Mouse (Mus musculus): ENCODE measurements around the gene Tac2. TPM values are rescaled to one million over a fixed set of nuclear protein-coding genes. Genes with fewer than 3 reads are reported as not detected.

Tac2 gene
- 0.56 and 0.75 TPM in 2 replicates for polyA plus RNA-seq (2015; fragmentation: Nextera tagmentation; extraction: Ambion mirVana)

- Histone ChIP-seq H3K4me3 (replicated peaks) (no peak within 1 kb of the TSS), H3K27ac (replicated peaks) (no peak within 1 kb of the TSS), H3K4me1 (peaks cover 18% of the 10 kb centered on the region), H3K36me3 (no peaks in the 10 kb centered on the region), H3K4me2 (no peak within 1 kb of the TSS), H3K9me3 (replicated peaks) (no peaks in the 10 kb centered on the region), H3K27me3 (replicated peaks) (0 out of 2 replicates have a peak, but pooled peaks cover 8% of the 10 kb centered on the region), H3K9ac (replicated peaks) (no peak within 1 kb of the TSS)
- ATAC-seq (ENCODE audit: low FRiP score), result no peak
- 87% methylated on average over 3 of the region's 3 CpGs for WGBS
Observed at GRCm38 (mm10) chr10:127724178-127724577, at the start of gene Tac2. Gene Tac2 (plus strand): TSS chr10:127724478.

GRCm38 (mm10) chr10:127674794-127675522 lies 49.3 kb upstream of the Tac2 start:
- Histone ChIP-seq H3K4me2 (no peak overlapping the region), H3K4me1 (peaks cover 20% of the 10 kb centered on the region), H3K9ac (replicated peaks) (no peak overlapping the region), H3K27me3 (replicated peaks) (peaks cover 4% of the 10 kb centered on the region; the same call in 1 of the 2 replicates), H3K4me3 (replicated peaks) (no peak overlapping the region), H3K9me3 (replicated peaks) (no peaks in the 10 kb centered on the region), H3K27ac (replicated peaks) (peak overlapping the region; percentile 60; the same call in 1 of the 2 replicates), H3K36me3 (no peaks in the 10 kb centered on the region)
- no peak for ATAC-seq (ENCODE audit: low FRiP score)
- 88% methylated on average over 8 of the region's 8 CpGs for WGBS

- H3K4me1 ChIP-seq, result peaks cover 20% of the 10 kb centered on the region
- H3K9ac ChIP-seq (replicated peaks), result peak overlapping the region; percentile 57
- no peaks in the 10 kb centered on the region for H3K9me3 ChIP-seq (replicated peaks)
- H3K36me3 ChIP-seq, result no peaks in the 10 kb centered on the region
- H3K27ac ChIP-seq (replicated peaks), result peak overlapping the region; percentile 77
- WGBS, result 56% methylated on average over 5 of the region's 5 CpGs
- H3K27me3 ChIP-seq (replicated peaks), result no peaks in the 10 kb centered on the region
- no peak for ATAC-seq (ENCODE audit: low FRiP score)
- H3K4me2 ChIP-seq, result peak overlapping the region; percentile 91
- peak overlapping the region; percentile 60 for H3K4me3 ChIP-seq (replicated peaks)
Observed at GRCm38 (mm10) chr10:127675859-127676398, 48.3 kb upstream of the Tac2 start.

GRCm38 (mm10) chr10:127676691-127677548 lies 47.4 kb upstream of the Tac2 start:
- WGBS, result under 1% methylated on average over 71 of the region's 71 CpGs
- Histone ChIP-seq H3K27me3 (replicated peaks) (no peaks in the 10 kb centered on the region), H3K9me3 (replicated peaks) (no peaks in the 10 kb centered on the region), H3K4me3 (replicated peaks) (peak overlapping the region; percentile 60), H3K27ac (replicated peaks) (peak overlapping the region; percentile 77), H3K9ac (replicated peaks) (peak overlapping the region; percentile 60), H3K4me2 (peak overlapping the region; percentile 91), H3K36me3 (no peaks in the 10 kb centered on the region), H3K4me1 (peaks cover 20% of the 10 kb centered on the region)
- ATAC-seq (ENCODE audit: low FRiP score), result peak; percentile 97

- H3K9ac ChIP-seq (replicated peaks), result peak overlapping the region; percentile 60
- WGBS, result 15% methylated on average over 14 of the region's 14 CpGs
- no peaks in the 10 kb centered on the region for H3K36me3 ChIP-seq
- H3K4me1 ChIP-seq, result peaks cover 20% of the 10 kb centered on the region
- peak overlapping the region; percentile 91 for H3K4me2 ChIP-seq
- no peaks in the 10 kb centered on the region for H3K9me3 ChIP-seq (replicated peaks)
- peak; percentile 9; the same call in 1 of the 2 replicates for ATAC-seq (ENCODE audit: low FRiP score)
- no peak overlapping the region for H3K27ac ChIP-seq (replicated peaks)
- no peaks in the 10 kb centered on the region for H3K27me3 ChIP-seq (replicated peaks)
- peak overlapping the region; percentile 60 for H3K4me3 ChIP-seq (replicated peaks)
Observed at GRCm38 (mm10) chr10:127677591-127678336, 46.5 kb upstream of the Tac2 start.

GRCm38 (mm10) chr10:127679208-127679607 lies 45.1 kb upstream of the Tac2 start:
- H3K27ac ChIP-seq (replicated peaks), result no peak overlapping the region
- no peaks in the 10 kb centered on the region for H3K27me3 ChIP-seq (replicated peaks)
- H3K4me2 ChIP-seq, result no peak overlapping the region
- no peaks in the 10 kb centered on the region for H3K36me3 ChIP-seq
- 87% methylated on average over 1 of the region's 1 CpGs for WGBS
- no peak overlapping the region for H3K9ac ChIP-seq (replicated peaks)
- H3K4me3 ChIP-seq (replicated peaks), result no peak overlapping the region
- no peaks in the 10 kb centered on the region for H3K9me3 ChIP-seq (replicated peaks)
- peaks cover 20% of the 10 kb centered on the region for H3K4me1 ChIP-seq
- no peak for ATAC-seq (ENCODE audit: low FRiP score)

GRCm38 (mm10) chr10:127679881-127680280 lies 44.4 kb upstream of the Tac2 start:
- no peaks in the 10 kb centered on the region for H3K9me3 ChIP-seq (replicated peaks)
- no peak for ATAC-seq (ENCODE audit: low FRiP score)
- H3K27me3 ChIP-seq (replicated peaks), result no peaks in the 10 kb centered on the region
- H3K9ac ChIP-seq (replicated peaks), result no peak overlapping the region
- peaks cover 19% of the 10 kb centered on the region for H3K4me1 ChIP-seq
- H3K27ac ChIP-seq (replicated peaks), result no peak overlapping the region
- H3K4me3 ChIP-seq (replicated peaks), result no peak overlapping the region
- H3K36me3 ChIP-seq, result no peaks in the 10 kb centered on the region
- WGBS, result 91% methylated on average over 3 of the region's 3 CpGs
- H3K4me2 ChIP-seq, result no peak overlapping the region

GRCm38 (mm10) chr10:127682886-127683285 lies 41.4 kb upstream of the Tac2 start:
- no peak overlapping the region for H3K9ac ChIP-seq (replicated peaks)
- no peaks in the 10 kb centered on the region for H3K27me3 ChIP-seq (replicated peaks)
- H3K4me1 ChIP-seq, result peaks cover 4% of the 10 kb centered on the region
- 92% methylated on average over 6 of the region's 6 CpGs for WGBS
- no peak overlapping the region for H3K4me3 ChIP-seq (replicated peaks)
- no peaks in the 10 kb centered on the region for H3K36me3 ChIP-seq
- no peaks in the 10 kb centered on the region for H3K9me3 ChIP-seq (replicated peaks)
- H3K27ac ChIP-seq (replicated peaks), result no peak overlapping the region
- no peak overlapping the region for H3K4me2 ChIP-seq
- ATAC-seq (ENCODE audit: low FRiP score), result no peak

- 24% methylated on average over 1 of the region's 1 CpGs for WGBS
Observed at GRCm38 (mm10) chr10:127691053-127691452, 33.2 kb upstream of the Tac2 start.

GRCm38 (mm10) chr10:127694636-127695035 lies 29.6 kb upstream of the Tac2 start:
- 64% methylated on average over 2 of the region's 2 CpGs for WGBS
- H3K4me3 ChIP-seq (replicated peaks), result no peak overlapping the region
- no peak for ATAC-seq (ENCODE audit: low FRiP score)
- H3K27ac ChIP-seq (replicated peaks), result no peak overlapping the region
- H3K4me2 ChIP-seq, result no peak overlapping the region
- peaks cover 18% of the 10 kb centered on the region for H3K36me3 ChIP-seq
- H3K9ac ChIP-seq (replicated peaks), result no peak overlapping the region
- no peaks in the 10 kb centered on the region for H3K27me3 ChIP-seq (replicated peaks)
- no peaks in the 10 kb centered on the region for H3K9me3 ChIP-seq (replicated peaks)
- H3K4me1 ChIP-seq, result no peaks in the 10 kb centered on the region

More at GRCm38 (mm10) chr10:127691053-127691452, 33.2 kb upstream of the Tac2 start:
- peaks cover 10% of the 10 kb centered on the region for H3K36me3 ChIP-seq
- H3K4me2 ChIP-seq, result no peak overlapping the region
- no peak for ATAC-seq (ENCODE audit: low FRiP score)
- H3K4me1 ChIP-seq, result no peaks in the 10 kb centered on the region
- H3K4me3 ChIP-seq (replicated peaks), result no peak overlapping the region
- H3K27me3 ChIP-seq (replicated peaks), result no peaks in the 10 kb centered on the region
- H3K27ac ChIP-seq (replicated peaks), result no peak overlapping the region
- H3K9me3 ChIP-seq (replicated peaks), result no peaks in the 10 kb centered on the region
- H3K9ac ChIP-seq (replicated peaks), result no peak overlapping the region

- WGBS, result 92% methylated on average over 7 of the region's 7 CpGs
- no peaks in the 10 kb centered on the region for H3K9me3 ChIP-seq (replicated peaks)
- ATAC-seq (ENCODE audit: low FRiP score), result no peak
- no peak overlapping the region for H3K4me3 ChIP-seq (replicated peaks)
- H3K27ac ChIP-seq (replicated peaks), result no peak overlapping the region
- no peak overlapping the region for H3K9ac ChIP-seq (replicated peaks)
- no peak overlapping the region for H3K4me2 ChIP-seq
- no peaks in the 10 kb centered on the region for H3K27me3 ChIP-seq (replicated peaks)
- peaks cover 18% of the 10 kb centered on the region for H3K36me3 ChIP-seq
- no peaks in the 10 kb centered on the region for H3K4me1 ChIP-seq
Observed at GRCm38 (mm10) chr10:127695775-127696174, 28.5 kb upstream of the Tac2 start.

Measured in neural tube, embryonic 15.5 days (tissue).